Mouse (Mus musculus) neural tube, embryonic 11.5 days (tissue): ENCODE measurements around the gene Spcs2. TPM values are rescaled to one million over a fixed set of nuclear protein-coding genes. Genes with fewer than 3 reads are reported as not detected.

Experiments
- ATAC-seq: fragments of 200-750 bp; cut with Nextera tagmentation; 2 replicates; pipeline ENCODE4 v1.8.0; 2017; ENCODE audit warnings: moderate number of reproducible peaks, mild to moderate bottlenecking, moderate TSS enrichment, moderate library complexity; ENCODE audit not compliant: insufficient read depth, low FRiP score, low TSS enrichment
- DNase-seq: peaks from one replicate; pipeline ENCODE4 v3.0.0-alpha.2; 2015; ENCODE audit warnings: low spot score
- H3K27ac ChIP-seq: fragments of 300-500 bp; sonication (generic); 2 replicates; pipeline ENCODE4 v1.5.1; 2014; ENCODE audit warnings: low read depth, mild to moderate bottlenecking, low read length
- H3K27me3 ChIP-seq: fragments of 300-500 bp; sonication (generic); 2 replicates; pipeline ENCODE4 v1.6.1; 2014; ENCODE audit warnings: mild to moderate bottlenecking, low read length, mixed read lengths; ENCODE audit not compliant: control insufficient read depth, insufficient read depth
- H3K36me3 ChIP-seq: fragments of 300-500 bp; sonication (generic); 2 replicates; pipeline ENCODE4 v1.6.1; 2014; ENCODE audit warnings: mild to moderate bottlenecking, low read length, moderate library complexity, mixed read lengths; ENCODE audit not compliant: control insufficient read depth, insufficient read depth
- H3K4me1 ChIP-seq: fragments of 300-500 bp; sonication (generic); 2 replicates; pipeline ENCODE4 v1.6.1; 2014; ENCODE audit warnings: low read length, mixed read lengths; ENCODE audit not compliant: control insufficient read depth, insufficient read depth
- H3K4me2 ChIP-seq: fragments of 300-500 bp; sonication (generic); 2 replicates; pipeline ENCODE4 v1.6.1; 2014; ENCODE audit warnings: low read depth, mild to moderate bottlenecking, moderate library complexity
- H3K4me3 ChIP-seq: fragments of 300-500 bp; sonication (generic); 2 replicates; pipeline ENCODE4 v1.5.1; 2014; ENCODE audit warnings: low read depth, low read length
- H3K9ac ChIP-seq: fragments of 300-500 bp; sonication (generic); 2 replicates; pipeline ENCODE4 v1.6.1; 2014; ENCODE audit warnings: mild to moderate bottlenecking, low read length
- H3K9me3 ChIP-seq: fragments of 300-500 bp; sonication (generic); 2 replicates; pipeline ENCODE4 v1.6.1; 2016; ENCODE audit warnings: low read length; ENCODE audit not compliant: control insufficient read depth
- WGBS: fragments of 180-500 bp; shearing (Covaris S2); extraction: QIAGEN DNeasy Blood & Tissue Kit; methylation state at CpG from one replicate; pipeline ENCODE4 v1.1.7; 2014; 5-methylcytosine and 5-hydroxymethylcytosine counted together
- polyA plus RNA-seq: library from polyadenylated mRNA; unstranded; fragments of >200 nt; fragmentation: Nextera tagmentation; extraction: Ambion mirVana; gene quantifications from 2 replicates; pipeline ENCODE4 v1.2.1, GENCODE M21; 2014

Gene Spcs2
- polyA plus RNA-seq, 1 experiment from 2014 or later: 345 TPM

DNA sequence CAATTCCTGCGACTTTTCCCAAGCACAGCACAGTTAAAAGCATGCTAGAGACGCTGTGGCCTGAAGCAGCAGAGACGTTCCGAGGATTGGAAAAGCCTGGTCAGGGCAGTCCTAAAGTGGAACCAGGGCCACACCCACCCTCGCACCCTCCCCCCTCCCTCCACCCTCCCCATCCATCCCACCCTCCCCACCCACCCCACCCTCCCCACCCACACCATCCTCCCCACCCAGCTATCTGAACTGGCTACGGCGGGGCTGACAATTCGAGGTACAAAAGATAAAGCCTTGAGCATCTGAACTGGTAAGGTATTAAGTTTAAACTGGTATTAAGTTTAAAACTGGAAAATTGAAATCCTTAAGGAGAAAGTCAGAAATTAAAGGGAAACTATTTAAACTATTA lies 59.7 kb downstream of the Spcs2 start:
- Histone ChIP-seq H3K9ac (no peak overlapping the region), H3K9me3 (no peaks in the 10 kb centered on the region), H3K4me3 (no peak overlapping the region), H3K36me3 (no peaks in the 10 kb centered on the region), H3K4me2 (no peak overlapping the region), H3K27ac (no peak overlapping the region), H3K27me3 (no peaks in the 10 kb centered on the region), H3K4me1 (no peaks in the 10 kb centered on the region)
- ATAC-seq (no peak), DNase-seq (no peak)
- WGBS: 73% methylated on average over 8 of the region's 8 CpGs

DNA sequence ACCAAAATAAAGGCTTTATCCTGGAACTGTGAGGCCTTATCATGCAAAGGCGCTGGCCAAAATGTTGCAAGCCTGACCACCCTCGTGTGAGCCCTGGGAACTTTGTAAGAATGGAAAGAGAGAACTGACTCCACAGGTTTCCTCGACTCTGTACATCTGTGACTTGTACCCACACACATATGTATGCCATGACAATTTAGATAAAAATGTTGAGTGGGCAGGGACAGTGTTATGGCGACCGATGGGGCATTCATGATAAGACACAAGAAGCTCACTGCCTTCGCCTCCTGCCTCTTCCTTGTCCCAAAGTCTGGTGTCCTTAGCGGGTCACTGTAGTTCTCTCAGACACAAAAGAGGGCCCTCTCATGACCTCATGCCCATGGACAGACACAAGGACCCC lies 64.1 kb downstream of the Spcs2 start:
- Histone ChIP-seq H3K4me1 (peaks cover 6% of the 10 kb centered on the region; the same call in 1 of the 2 replicates), H3K4me2 (no peak overlapping the region), H3K4me3 (no peak overlapping the region), H3K36me3 (no peaks in the 10 kb centered on the region), H3K9me3 (no peaks in the 10 kb centered on the region), H3K27ac (no peak overlapping the region), H3K27me3 (no peaks in the 10 kb centered on the region), H3K9ac (no peak overlapping the region)
- WGBS: 83% methylated on average over 7 of the region's 7 CpGs
- ATAC-seq: no peak
- DNase-seq: no peak

DNA sequence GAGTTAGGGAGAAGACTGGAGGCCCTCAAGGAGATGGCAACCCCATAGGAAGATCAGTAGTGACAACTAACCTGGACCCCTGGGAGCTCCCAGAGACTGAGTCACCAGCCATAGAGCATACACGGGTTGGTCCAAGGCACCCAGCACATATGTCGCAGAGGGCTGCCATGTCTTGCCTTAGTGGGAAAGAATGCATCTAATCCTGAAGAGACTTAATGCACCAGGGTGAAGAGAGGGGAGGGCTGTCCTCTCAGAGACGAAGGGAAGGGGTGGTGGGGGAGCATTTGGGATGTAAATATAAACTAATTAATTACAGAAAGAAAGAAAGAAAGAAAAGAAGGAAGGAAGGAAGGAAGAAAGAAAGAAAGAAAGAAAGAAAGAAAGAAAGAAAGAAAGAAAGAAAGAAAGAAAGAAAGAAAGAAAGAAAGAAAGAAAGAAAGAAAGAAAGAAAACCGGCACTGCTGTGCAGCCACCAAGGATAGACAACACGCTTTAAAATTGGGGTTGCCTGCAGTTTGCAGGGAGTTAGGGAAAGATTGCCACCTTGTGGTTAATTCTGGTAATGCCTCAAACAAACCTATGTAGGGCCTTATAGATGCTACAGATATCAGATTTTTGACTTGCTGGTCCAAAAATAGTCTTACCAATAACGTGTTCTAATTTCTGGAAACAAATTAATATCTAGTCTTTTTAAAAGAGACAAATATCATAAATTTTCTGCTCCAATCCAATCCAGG lies 65.2 kb downstream of the Spcs2 start:
- Histone ChIP-seq H3K36me3 (no peaks in the 10 kb centered on the region), H3K9ac (no peak overlapping the region), H3K4me1 (peaks cover 6% of the 10 kb centered on the region; the same call in 1 of the 2 replicates), H3K4me2 (no peak overlapping the region), H3K4me3 (no peak overlapping the region), H3K27me3 (no peaks in the 10 kb centered on the region), H3K9me3 (no peaks in the 10 kb centered on the region), H3K27ac (no peak overlapping the region)
- no peak for ATAC-seq
- DNase-seq: peak; percentile 47
- 33% methylated on average over 6 of the region's 6 CpGs for WGBS

DNA sequence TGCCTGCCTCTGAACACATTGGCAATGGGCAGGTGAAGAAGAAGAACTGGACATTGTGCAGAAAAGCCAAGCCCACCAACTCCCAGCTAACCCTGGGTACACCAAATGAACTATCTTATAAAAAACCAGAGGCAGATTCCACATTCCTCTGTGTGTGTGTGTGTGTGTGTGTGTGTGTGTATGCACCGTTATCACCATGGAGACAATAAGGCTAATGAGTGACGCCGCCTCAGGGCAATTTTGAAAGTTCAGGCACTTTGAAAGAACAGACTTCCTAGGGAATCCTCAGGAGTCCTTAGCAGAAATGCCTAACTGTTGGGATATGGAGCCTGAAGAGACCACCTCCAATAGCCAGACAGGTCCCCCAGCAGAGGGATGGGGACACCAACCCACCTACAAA lies 66.0 kb downstream of the Spcs2 start:
- no peak overlapping the region for H3K27ac ChIP-seq
- no peaks in the 10 kb centered on the region for H3K36me3 ChIP-seq
- no peak overlapping the region for H3K4me2 ChIP-seq
- H3K27me3 ChIP-seq: no peaks in the 10 kb centered on the region
- H3K4me1 ChIP-seq: peaks cover 6% of the 10 kb centered on the region; the same call in 1 of the 2 replicates
- no peaks in the 10 kb centered on the region for H3K9me3 ChIP-seq
- ATAC-seq: no peak
- no peak overlapping the region for H3K4me3 ChIP-seq
- no peak for DNase-seq
- WGBS: 82% methylated on average over 3 of the region's 3 CpGs
- no peak overlapping the region for H3K9ac ChIP-seq

DNA sequence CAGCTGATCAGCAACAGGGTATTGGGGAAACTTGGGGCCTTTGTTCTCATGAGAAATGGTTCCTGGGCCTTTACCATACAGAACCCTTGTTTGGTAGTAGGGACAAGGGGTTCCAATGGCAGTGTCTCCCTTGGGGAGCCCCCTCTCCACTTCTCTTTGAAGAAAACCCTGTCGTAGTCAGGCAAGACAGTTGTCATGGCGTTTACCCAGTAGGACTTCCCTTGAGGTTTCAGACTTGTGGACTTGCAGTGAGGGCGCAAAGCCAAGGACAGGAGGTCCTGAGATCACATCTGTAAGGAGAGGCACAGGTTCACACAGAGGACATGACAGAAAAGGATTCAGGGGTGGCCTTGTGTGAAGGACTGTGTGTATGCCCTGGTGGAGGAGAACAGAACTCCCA lies 66.8 kb downstream of the Spcs2 start:
- H3K27ac ChIP-seq: no peak overlapping the region; the same call in 1 of the 2 replicates
- DNase-seq (no peak), ATAC-seq (no peak; the same call in 1 of the 2 replicates)
- H3K4me1 ChIP-seq: peaks cover 6% of the 10 kb centered on the region; the same call in 1 of the 2 replicates
- H3K4me3 ChIP-seq: no peak overlapping the region
- no peaks in the 10 kb centered on the region for H3K9me3 ChIP-seq
- WGBS: 74% methylated on average over 3 of the region's 3 CpGs
- no peaks in the 10 kb centered on the region for H3K36me3 ChIP-seq
- H3K27me3 ChIP-seq: no peaks in the 10 kb centered on the region
- H3K4me2 ChIP-seq: no peak overlapping the region
- no peak overlapping the region for H3K9ac ChIP-seq

DNA sequence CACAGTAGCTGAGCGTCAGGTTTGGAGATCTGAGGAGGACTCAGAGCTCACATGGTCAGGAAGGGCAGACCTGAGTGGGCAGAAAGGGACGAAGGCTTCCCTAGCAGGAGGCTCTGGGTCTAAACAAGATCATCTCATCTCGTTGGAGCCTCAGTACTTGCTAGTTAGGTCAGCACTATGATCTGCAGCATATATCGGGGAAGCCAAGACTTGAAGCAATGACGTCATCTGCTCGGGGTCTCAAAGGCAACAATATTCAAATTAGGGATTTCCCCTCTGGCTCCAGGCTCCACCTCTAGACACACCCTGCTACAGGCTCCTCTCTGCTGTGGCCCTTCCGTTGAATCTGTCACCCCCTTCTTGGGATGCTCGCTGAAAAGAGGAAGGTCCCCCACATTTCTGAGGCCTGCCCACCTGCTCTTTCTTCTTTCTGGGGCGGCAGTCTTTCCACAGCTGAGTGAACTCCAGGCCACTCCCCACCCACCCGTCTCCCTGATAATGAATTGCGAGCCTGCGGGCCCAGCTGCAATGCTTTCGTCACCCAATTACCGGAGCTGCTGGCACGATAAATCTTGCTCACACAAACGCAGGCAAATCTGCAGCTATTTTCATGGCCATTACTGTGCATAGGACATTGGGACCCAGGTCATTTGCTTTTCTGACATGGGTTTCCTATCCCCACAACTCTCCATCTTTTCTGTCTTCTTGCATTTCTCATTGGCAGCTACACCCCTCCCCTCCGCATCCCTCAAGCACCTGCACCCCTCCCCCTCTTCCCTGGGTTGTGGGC lies 67.9 kb downstream of the Spcs2 start:
- Histone ChIP-seq H3K9ac (no peak overlapping the region), H3K4me1 (peaks cover 6% of the 10 kb centered on the region; the same call in 1 of the 2 replicates), H3K27ac (peak overlapping the region; percentile 65; the same call in 1 of the 2 replicates), H3K4me2 (peak overlapping the region; percentile 26), H3K27me3 (no peaks in the 10 kb centered on the region), H3K9me3 (no peaks in the 10 kb centered on the region), H3K4me3 (no peak overlapping the region), H3K36me3 (no peaks in the 10 kb centered on the region)
- DNase-seq: peak; percentile 77
- ATAC-seq: peak; percentile 77
- WGBS: 10% methylated on average over 17 of the region's 17 CpGs

DNA sequence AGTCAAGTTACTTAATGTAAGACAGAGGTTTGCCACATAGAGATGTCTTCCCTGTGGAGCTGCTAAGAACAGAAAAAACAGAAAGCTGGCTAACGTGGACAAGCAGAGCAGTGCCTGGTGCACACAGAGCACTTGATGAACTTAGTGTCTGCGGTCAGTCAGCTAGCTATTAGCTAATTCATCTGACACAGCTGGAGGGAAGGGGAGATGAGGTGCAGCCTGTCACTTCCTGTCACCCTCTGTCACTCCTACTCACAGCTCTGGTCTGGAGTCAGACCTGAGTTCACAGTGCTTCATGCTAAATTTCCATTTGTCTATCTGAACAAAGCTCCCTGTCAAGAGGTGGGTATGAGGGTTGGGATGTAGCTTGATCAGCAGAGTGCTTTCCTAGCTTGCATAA lies 69.2 kb downstream of the Spcs2 start:
- H3K9me3 ChIP-seq: no peaks in the 10 kb centered on the region
- no peak overlapping the region for H3K27ac ChIP-seq
- ATAC-seq (no peak), DNase-seq (no peak)
- no peaks in the 10 kb centered on the region for H3K36me3 ChIP-seq
- no peak overlapping the region for H3K9ac ChIP-seq
- H3K4me2 ChIP-seq: no peak overlapping the region
- WGBS: 50% methylated on average over 2 of the region's 2 CpGs
- H3K4me3 ChIP-seq: no peak overlapping the region
- no peaks in the 10 kb centered on the region for H3K27me3 ChIP-seq
- H3K4me1 ChIP-seq: peaks cover 6% of the 10 kb centered on the region; the same call in 1 of the 2 replicates

DNA sequence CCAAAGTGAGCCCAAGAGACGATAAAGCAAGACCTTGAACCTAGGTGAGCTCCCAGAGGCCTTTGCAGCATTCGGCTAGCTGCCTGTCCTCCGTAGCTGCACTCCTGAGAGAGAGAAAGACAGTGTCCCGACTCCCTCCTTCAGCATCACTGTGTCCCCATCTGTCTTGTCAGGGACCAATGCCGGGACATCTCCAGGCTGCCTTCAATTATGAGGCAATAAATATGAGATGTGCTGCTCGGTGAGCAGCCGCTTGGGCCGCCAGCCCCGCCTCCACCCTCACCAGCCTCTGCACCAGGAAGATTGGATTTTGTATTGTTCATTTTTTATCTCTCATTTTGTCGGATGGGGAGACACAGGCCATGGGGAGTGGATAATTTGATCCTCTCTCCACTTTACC lies 72.4 kb downstream of the Spcs2 start:
- Histone ChIP-seq H3K36me3 (no peaks in the 10 kb centered on the region), H3K9me3 (no peaks in the 10 kb centered on the region), H3K27me3 (no peaks in the 10 kb centered on the region), H3K4me3 (no peak overlapping the region), H3K27ac (peak overlapping the region; percentile 71), H3K4me1 (peaks cover 2% of the 10 kb centered on the region; the same call in 1 of the 2 replicates), H3K9ac (no peak overlapping the region), H3K4me2 (no peak overlapping the region)
- DNase-seq: peak; percentile 40
- ATAC-seq: 0 out of 2 replicates have a peak, but pooled peaks have one; percentile 51
- 60% methylated on average over 10 of the region's 10 CpGs for WGBS
